Mouse (Mus musculus): ENCODE measurements around the gene Pla2g15.

Gene Pla2g15

GRCm38 (mm10) chr8:106135672-106136071, 14.5 kb upstream of the Pla2g15 start:
- DNase-seq (ENCODE audit: low spot score): no peak

- DNase-seq (ENCODE audit: low spot score): no peak
Measured at GRCm38 (mm10) chr8:106136156-106137130, 13.8 kb upstream of the Pla2g15 start, which contains the start of gene Esrp2. TSS of gene Esrp2 (minus strand) at chr8:106136974.

DNA sequence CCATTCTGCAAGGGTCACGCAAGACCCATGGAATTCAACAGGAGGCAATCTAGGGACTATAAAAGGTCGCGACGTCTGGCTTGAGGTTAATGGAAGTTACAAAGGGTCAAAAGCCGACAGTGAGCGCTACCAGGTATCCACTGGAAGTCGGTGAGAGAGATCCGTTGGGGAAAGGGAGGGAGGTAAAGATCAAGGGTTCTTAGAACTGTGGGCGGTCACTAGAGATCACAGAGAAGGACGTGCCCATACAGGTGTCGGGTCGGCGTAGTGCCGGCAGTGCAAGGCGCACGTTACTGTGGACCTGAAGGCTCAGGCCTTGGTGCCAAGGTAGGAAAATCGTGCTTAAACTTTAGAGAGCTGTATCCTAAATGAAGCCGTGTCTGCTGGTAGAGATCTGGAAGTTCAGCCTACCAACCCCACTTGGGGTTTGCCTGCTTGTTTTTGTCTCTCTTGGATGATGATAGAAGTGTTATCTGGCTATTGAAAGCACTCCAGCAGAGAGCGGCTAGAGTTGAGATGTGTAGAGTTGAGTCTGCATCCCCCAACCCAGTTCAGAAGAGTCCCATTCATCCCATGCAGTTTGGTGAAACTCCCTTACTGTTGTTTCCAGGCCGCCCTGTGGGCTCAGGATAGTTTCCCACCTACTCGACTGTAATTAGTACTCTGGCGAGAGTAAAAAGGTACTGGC, 12.8 kb upstream of the Pla2g15 start:
- no peak for DNase-seq (ENCODE audit: low spot score)

- no peak for DNase-seq (ENCODE audit: low spot score)
Measured at GRCm38 (mm10) chr8:106137906-106138477, 12.2 kb upstream of the Pla2g15 start.

- no peak for DNase-seq (ENCODE audit: low spot score)
Measured at GRCm38 (mm10) chr8:106138616-106139015, 11.6 kb upstream of the Pla2g15 start.

GRCm38 (mm10) chr8:106140191-106140590, 10.0 kb upstream of the Pla2g15 start:
- no peak for DNase-seq (ENCODE audit: low spot score)

GRCm38 (mm10) chr8:106140769-106141168, 9.4 kb upstream of the Pla2g15 start:
- DNase-seq (ENCODE audit: low spot score): peak; percentile 83

DNA sequence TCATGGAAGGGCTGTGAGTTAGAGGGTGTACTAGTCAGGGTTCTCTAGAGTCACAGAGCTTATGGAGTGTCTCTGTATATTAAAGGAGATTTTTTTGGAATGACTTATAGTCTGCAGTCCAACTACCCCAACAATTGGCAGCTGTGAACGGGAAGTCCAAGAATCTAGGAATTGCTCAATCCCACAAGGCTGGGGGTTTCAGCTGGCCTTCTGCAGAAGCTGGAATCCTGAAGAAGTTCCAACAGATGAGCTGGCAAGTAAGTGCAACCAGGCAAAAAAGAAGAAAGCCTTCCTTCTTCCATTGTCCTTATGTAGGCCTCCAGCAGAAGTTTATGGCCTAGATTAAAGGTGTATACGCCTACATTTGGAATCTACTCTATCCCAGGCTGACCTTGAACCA, 4.9 kb upstream of the Pla2g15 start:
- no peak for DNase-seq (ENCODE audit: low spot score)

- no peak for DNase-seq (ENCODE audit: low spot score)
Measured at GRCm38 (mm10) chr8:106146014-106146413, 4.2 kb upstream of the Pla2g15 start.

DNA sequence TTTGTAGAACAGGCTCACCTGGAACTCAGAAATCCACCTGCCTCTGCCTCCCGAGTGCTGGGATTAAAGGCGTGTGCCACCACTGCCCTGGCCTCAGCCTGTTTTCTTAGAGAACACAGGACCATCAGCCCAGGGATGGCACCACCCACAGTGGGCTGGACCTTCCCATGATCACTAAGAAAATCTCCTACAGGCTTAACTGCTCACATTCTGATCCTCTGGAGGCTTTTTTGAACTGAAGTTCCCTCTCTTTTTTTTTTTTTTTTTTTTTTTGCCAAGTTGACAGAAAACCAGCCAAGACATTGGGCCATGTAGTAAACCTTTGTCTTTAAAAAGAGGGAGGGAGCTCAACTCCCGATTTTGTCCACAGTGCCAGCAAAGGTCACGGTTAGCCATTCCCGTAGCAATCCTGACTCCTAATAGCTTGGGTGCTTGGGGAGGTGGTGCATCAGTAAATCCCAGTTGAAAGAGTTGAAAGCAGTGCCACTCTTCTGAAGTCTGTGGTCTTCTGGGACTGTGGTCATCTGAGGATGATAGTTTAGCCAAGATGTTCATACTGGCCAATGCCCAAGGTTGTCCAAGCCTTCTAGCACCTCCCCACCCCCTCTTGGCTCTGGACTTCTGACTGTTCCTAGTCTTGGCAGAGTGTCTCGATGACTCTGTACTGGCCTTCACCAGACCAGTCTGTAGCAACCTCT, 2.2 kb upstream of the Pla2g15 start:
- no peak for DNase-seq (ENCODE audit: low spot score)

GRCm38 (mm10) chr8:106149025-106149424, 1.2 kb upstream of the Pla2g15 start:
- no peak for DNase-seq (ENCODE audit: low spot score)

- no peak for DNase-seq (ENCODE audit: low spot score)
Measured at GRCm38 (mm10) chr8:106150653-106151000, 428 bp downstream of the Pla2g15 start.

DNA sequence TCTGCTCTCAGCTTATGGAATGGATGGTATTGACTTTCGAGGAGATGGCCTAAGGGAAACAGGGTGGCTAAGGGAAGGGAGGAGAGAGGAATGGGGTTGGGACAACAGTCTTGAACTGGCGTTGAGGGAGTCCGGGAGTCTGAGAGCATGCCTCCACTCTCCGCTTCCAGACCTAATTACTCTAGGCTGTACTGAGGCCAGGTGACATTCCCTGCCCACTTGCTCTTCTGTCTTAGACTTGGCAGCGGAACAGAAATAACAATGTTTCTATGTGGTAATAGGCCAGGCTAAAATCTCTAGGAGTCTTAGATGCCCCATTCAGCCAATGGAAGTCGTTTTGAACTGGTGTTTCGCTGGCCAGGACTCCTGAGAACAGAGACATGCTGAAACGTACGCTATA, 842 bp downstream of the Pla2g15 start:
- no peak for DNase-seq (ENCODE audit: low spot score)

GRCm38 (mm10) chr8:106152876-106153275, 2.7 kb downstream of the Pla2g15 start:
- DNase-seq (ENCODE audit: low spot score): no peak

DNA sequence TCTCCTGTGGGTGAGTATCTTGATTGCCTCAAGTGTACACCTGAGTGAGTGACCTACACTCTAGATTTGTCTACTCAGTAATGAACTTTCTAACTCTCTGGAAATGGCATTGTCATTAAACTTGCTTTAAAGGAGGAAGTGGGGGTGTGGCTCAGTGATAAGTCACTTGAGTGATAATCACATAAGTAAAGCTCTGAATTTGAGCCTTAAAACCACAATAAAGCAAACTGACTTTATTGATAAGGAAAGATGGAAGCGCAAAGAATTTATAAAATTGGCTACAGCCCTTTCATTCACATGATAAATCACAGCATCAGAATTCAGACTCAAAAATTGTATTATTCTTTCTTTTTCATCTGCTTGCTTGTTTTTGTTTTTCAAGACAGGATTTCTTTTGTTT, 7.2 kb downstream of the Pla2g15 start:
- no peak for DNase-seq (ENCODE audit: low spot score)

DNA sequence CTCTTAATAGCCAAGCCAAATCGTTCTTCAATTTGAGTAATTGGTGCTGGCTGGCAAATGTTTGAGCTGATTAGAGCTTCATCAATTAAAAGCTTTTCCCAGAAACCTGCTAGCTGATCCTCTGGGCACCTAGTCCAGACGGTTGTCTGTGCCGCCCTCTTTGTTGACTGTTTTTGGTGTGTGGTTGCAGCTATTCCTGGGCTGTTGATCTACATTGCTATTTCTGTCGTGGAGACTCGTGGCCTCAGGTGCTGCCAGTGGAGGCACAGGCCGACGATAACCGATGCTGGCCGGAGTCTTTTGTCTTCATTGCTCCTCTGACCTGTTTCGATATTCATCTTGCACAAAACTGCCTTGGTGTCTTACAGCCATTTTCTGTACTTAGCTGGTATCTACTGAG, 8.2 kb downstream of the Pla2g15 start:
- DNase-seq (ENCODE audit: low spot score): no peak

GRCm38 (mm10) chr8:106159876-106160275, 9.7 kb downstream of the Pla2g15 start:
- no peak for DNase-seq (ENCODE audit: low spot score)

DNA sequence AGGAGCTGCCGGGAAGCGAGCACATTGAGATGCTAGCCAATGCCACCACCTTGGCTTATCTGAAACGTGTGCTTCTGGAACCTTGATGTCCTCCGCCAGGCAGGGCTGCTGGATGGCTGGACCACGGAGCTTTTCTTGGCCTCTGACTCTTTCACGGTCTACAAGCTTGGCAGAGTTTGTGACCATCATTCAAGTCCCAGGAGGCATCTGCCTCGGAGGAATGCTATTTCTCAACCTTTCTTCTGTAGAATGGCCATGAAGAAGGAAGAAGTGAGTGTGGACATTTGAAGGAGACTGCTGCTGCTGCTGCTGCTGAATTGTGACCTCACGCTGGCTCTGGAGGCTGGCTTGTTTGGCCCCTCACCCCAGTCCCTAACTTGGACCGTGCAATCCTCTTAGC, 13.1 kb downstream of the Pla2g15 start:
- no peak for DNase-seq (ENCODE audit: low spot score)

- DNase-seq (ENCODE audit: low spot score): peak; percentile 62
Measured at GRCm38 (mm10) chr8:106165460-106165859, 15.3 kb downstream of the Pla2g15 start.

DNA sequence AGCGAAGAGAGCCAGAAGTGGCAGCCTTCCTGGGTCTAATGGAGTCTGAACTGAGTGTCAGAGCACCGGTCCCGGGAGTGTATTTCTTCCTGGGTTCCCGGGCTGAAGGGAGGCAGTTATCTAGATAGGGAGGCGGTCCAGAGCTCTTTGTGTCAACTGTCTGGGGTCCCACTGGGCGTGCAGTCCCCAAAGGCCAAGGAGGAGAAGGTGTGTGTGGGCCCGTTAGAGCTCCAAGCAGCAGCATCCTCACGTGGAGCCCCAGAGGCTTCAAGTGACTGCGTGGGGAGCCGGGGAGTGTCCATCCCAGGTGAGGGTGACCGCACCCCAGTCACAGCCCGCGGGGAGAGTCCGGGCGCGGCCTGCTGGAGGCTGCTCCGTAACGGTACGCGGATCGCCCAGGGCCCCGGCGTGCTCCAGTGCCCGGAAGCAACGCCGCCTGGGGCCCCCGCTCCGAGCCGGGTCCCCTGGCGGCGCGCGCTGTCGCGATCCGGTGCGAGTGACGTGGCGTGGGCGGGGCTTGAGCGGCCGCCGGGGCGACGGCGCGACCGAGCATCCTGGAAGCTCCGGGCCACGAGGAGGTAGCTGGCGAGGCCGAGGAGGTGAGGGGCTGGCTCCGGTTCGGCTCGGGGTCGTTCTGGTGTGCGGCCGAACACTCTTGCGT, 18.3 kb downstream of the Pla2g15 start, which contains the start of gene Slc7a6:
Gene Slc7a6, plus strand, starts transcription at position 502 of the 661 bp plus-strand sequence.
- DNase-seq (ENCODE audit: low spot score): peak; percentile 69
